Mouse (Mus musculus) ES-Bruce4 (cell line): ENCODE data around the gene Ugt2b1. TPM values are rescaled to one million over a fixed set of nuclear protein-coding genes. Genes with fewer than 3 reads are reported as not detected.

Experiments used
- H3K27ac ChIP-seq: 2 replicates; pipeline ENCODE4 v1.5.1; 2012; ENCODE audit warnings: low read length, inconsistent platforms; ENCODE audit not compliant: insufficient read depth
- H3K27me3 ChIP-seq: 2 replicates; pipeline ENCODE4 v1.6.1; 2012; ENCODE audit warnings: mild to moderate bottlenecking, low read length, inconsistent platforms; ENCODE audit not compliant: control insufficient read depth, poor library complexity, insufficient read depth, severe bottlenecking
- H3K36me3 ChIP-seq: 2 replicates; pipeline ENCODE4 v1.6.1; 2012; ENCODE audit warnings: inconsistent platforms, mild to moderate bottlenecking, low read length, moderate library complexity; ENCODE audit not compliant: control insufficient read depth, poor library complexity, insufficient read depth, severe bottlenecking
- H3K4me1 ChIP-seq: one replicate; pipeline ENCODE4 v1.8.1; 2011; ENCODE audit warnings: low read length; ENCODE audit not compliant: control insufficient read depth, insufficient read depth
- H3K4me3 ChIP-seq: 2 replicates; pipeline ENCODE4 v1.5.1; 2011; ENCODE audit warnings: low read depth, mild to moderate bottlenecking, low read length
- H3K9ac ChIP-seq: 2 replicates; pipeline ENCODE4 v1.6.1; 2012; ENCODE audit warnings: low read depth, mild to moderate bottlenecking, inconsistent platforms; ENCODE audit not compliant: poor library complexity, severe bottlenecking
- H3K9me3 ChIP-seq: replicated peaks from 2 replicates; pipeline ENCODE4 v1.6.1; 2012; ENCODE audit warnings: mild to moderate bottlenecking, low read length, inconsistent platforms; ENCODE audit not compliant: control insufficient read depth, poor library complexity, insufficient read depth, severe bottlenecking
- CTCF ChIP-seq: IDR thresholded peaks from one replicate; pipeline ENCODE4 v1.8.1; 2011; ENCODE audit warnings: low read depth, low read length
- EP300 ChIP-seq: IDR thresholded peaks from 2 replicates; pipeline ENCODE4 v1.6.1; 2011; ENCODE audit warnings: low read depth, low read length; ENCODE audit not compliant: insufficient read depth
- POLR2A ChIP-seq: IDR thresholded peaks from one replicate; pipeline ENCODE4 v1.8.1; 2011; ENCODE audit warnings: low read length; ENCODE audit not compliant: insufficient read depth
- polyA plus RNA-seq: library from polyadenylated mRNA; stranded (reverse); fragments of >200 nt; gene quantifications from 2 replicates; pipeline ENCODE4 v1.2.4, GENCODE M21; 2011; ENCODE audit warnings: low read depth; ENCODE audit not compliant: missing spikeins, insufficient read depth, insufficient read length

Gene Ugt2b1
- polyA plus RNA-seq, 1 experiment = not detected

- Histone ChIP-seq H3K9me3 (no peaks in the 10 kb centered on the region), H3K9ac (no peak overlapping the region), H3K27ac (no peak overlapping the region), H3K4me3 (no peak overlapping the region), H3K4me1 (no peaks in the 10 kb centered on the region), H3K27me3 (no peaks in the 10 kb centered on the region), H3K36me3 (no peaks in the 10 kb centered on the region)
- TF ChIP-seq EP300 = no peak
- TF ChIP-seq POLR2A = no peak
- no peak for TF ChIP-seq CTCF
Measured at GRCm38 (mm10) chr5:86920661-86921233, 5.6 kb downstream of the Ugt2b1 start.

GRCm38 (mm10) chr5:86911357-86912099 lies 14.8 kb downstream of the Ugt2b1 start:
- no peak for TF ChIP-seq CTCF
- no peak for TF ChIP-seq POLR2A
- no peak for TF ChIP-seq EP300
- Histone ChIP-seq H3K4me1 (no peaks in the 10 kb centered on the region), H3K9ac (no peak overlapping the region), H3K27me3 (no peaks in the 10 kb centered on the region), H3K27ac (no peak overlapping the region), H3K4me3 (no peak overlapping the region), H3K9me3 (no peaks in the 10 kb centered on the region), H3K36me3 (no peaks in the 10 kb centered on the region)

DNA sequence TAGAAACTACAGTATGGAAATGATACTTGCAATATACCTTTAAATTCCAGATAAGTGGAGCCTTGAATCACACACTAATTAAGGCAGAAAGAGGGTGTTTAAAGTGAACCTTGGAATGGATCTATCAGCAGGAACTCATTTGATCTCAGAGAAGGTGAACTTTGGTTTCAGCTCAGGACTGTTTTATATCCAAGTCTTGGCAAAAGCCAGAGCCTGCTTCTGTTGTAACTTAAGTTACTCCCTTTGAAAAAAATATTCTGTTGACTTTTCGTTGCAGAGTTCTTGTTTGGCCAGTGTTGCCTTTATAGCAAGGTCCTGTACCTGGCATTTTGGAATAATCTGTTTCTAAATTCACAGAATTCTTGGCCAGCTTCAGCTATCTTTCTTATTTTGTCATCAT lies 15.6 kb downstream of the Ugt2b1 start:
- no peaks in the 10 kb centered on the region for H3K9me3 ChIP-seq
- no peak overlapping the region for H3K4me3 ChIP-seq
- H3K36me3 ChIP-seq = no peaks in the 10 kb centered on the region
- no peaks in the 10 kb centered on the region for H3K27me3 ChIP-seq
- H3K9ac ChIP-seq = no peak overlapping the region
- no peak overlapping the region for H3K27ac ChIP-seq
- H3K4me1 ChIP-seq = no peaks in the 10 kb centered on the region
- no peak for TF ChIP-seq CTCF
- no peak for TF ChIP-seq EP300
- no peak for TF ChIP-seq POLR2A

GRCm38 (mm10) chr5:86906758-86907157 lies 19.6 kb downstream of the Ugt2b1 start, which contains the start of gene Ugt2b34:
Gene Ugt2b34, minus strand, starts transcription at chr5:86906937.
- Histone ChIP-seq H3K9me3 (no peaks in the 10 kb centered on the region), H3K36me3 (no peaks in the 10 kb centered on the region), H3K4me3 (no peak within 1 kb of the TSS), H3K27ac (no peak within 1 kb of the TSS), H3K9ac (no peak within 1 kb of the TSS), H3K4me1 (no peaks in the 10 kb centered on the region), H3K27me3 (no peaks in the 10 kb centered on the region)
- no peak for TF ChIP-seq EP300
- TF ChIP-seq CTCF = no peak

GRCm38 (mm10) chr5:86889933-86890332 lies 36.4 kb downstream of the Ugt2b1 start:
- TF ChIP-seq EP300 = no peak
- TF ChIP-seq CTCF = no peak
- TF ChIP-seq POLR2A = no peak
- no peak overlapping the region for H3K27ac ChIP-seq
- H3K9ac ChIP-seq = no peak overlapping the region
- no peaks in the 10 kb centered on the region for H3K27me3 ChIP-seq
- H3K4me1 ChIP-seq = no peaks in the 10 kb centered on the region
- no peaks in the 10 kb centered on the region for H3K36me3 ChIP-seq
- H3K4me3 ChIP-seq = no peak overlapping the region
- H3K9me3 ChIP-seq = no peaks in the 10 kb centered on the region

DNA sequence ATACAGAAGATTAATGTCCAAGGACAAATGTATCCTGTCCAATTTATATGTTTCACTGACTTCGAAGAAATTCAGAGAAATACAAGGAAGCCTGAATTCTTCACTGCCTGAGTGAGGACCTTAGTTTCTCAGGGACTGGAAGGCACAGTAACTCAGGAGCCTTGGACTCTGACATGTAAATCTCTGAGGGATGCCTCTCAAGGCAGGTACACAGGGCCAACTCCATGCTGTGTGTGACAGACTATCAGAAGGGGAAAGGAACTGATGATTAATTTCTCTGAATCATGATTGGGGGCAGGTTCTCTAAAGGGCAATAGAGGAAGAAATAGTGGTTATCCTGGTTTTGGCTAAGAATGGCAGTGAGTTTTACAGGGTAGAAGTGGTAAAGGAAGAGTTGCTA lies 37.9 kb downstream of the Ugt2b1 start:
- Histone ChIP-seq H3K4me1 (no peaks in the 10 kb centered on the region), H3K36me3 (no peaks in the 10 kb centered on the region), H3K4me3 (no peak overlapping the region), H3K9me3 (no peaks in the 10 kb centered on the region), H3K27me3 (no peaks in the 10 kb centered on the region), H3K27ac (no peak overlapping the region), H3K9ac (no peak overlapping the region)
- TF ChIP-seq EP300 (no peak), CTCF (no peak), POLR2A (no peak)
